Mouse (Mus musculus) stomach, embryonic 14.5 days (tissue): ENCODE results near the gene Depp1. TPM values are rescaled to one million over a fixed set of nuclear protein-coding genes. Genes with fewer than 3 reads are reported as not detected.
A peak's percentile ranks its signal among the peaks of the same experiment; 100 is the strongest.

Experiments
- ATAC-seq: fragments of 200-750 bp; cut with Nextera tagmentation; 2 replicates; pipeline ENCODE4 v1.8.0; 2017; ENCODE audit warnings: low read depth, moderate TSS enrichment; ENCODE audit not compliant: insufficient number of reproducible peaks, insufficient read depth, low FRiP score
- H3K27ac ChIP-seq: fragments of 300-500 bp; sonication (generic); 2 replicates; pipeline ENCODE4 v1.5.1; 2014; ENCODE audit warnings: mild to moderate bottlenecking, low read length, moderate library complexity, mixed read lengths
- H3K27me3 ChIP-seq: fragments of 300-500 bp; sonication (generic); 2 replicates; pipeline ENCODE4 v1.6.1; 2014; ENCODE audit warnings: low read length, control low read depth, mixed read lengths; ENCODE audit not compliant: control insufficient read depth, insufficient read depth
- H3K36me3 ChIP-seq: fragments of 300-500 bp; sonication (generic); 2 replicates; pipeline ENCODE4 v1.6.1; 2014; ENCODE audit warnings: mild to moderate bottlenecking, control low read depth, low read length, moderate library complexity, mixed read lengths; ENCODE audit not compliant: control insufficient read depth, insufficient read depth
- H3K4me1 ChIP-seq: fragments of 300-500 bp; sonication (generic); 2 replicates; pipeline ENCODE4 v1.6.1; 2014; ENCODE audit warnings: low read length, control low read depth, mixed read lengths; ENCODE audit not compliant: control insufficient read depth, insufficient read depth
- H3K4me2 ChIP-seq: fragments of 300-500 bp; sonication (generic); replicated peaks from 2 replicates; pipeline ENCODE4 v1.6.1; 2014; ENCODE audit warnings: low read depth, low read length, control low read depth
- H3K4me3 ChIP-seq: fragments of 300-500 bp; sonication (generic); 2 replicates; pipeline ENCODE4 v1.5.1; 2014; ENCODE audit warnings: low read depth, low read length, control low read depth
- H3K9ac ChIP-seq: fragments of 300-500 bp; sonication (generic); replicated peaks from 2 replicates; pipeline ENCODE4 v1.6.1; 2014; ENCODE audit warnings: low read depth, mild to moderate bottlenecking, control low read depth, low read length, moderate library complexity, mixed read lengths
- H3K9me3 ChIP-seq: fragments of 300-500 bp; sonication (generic); 2 replicates; pipeline ENCODE4 v1.6.1; 2016; ENCODE audit warnings: low read depth, low read length, control low read depth; ENCODE audit not compliant: control insufficient read depth
- WGBS: fragments of 180-500 bp; shearing (Covaris S2); extraction: QIAGEN DNeasy Blood & Tissue Kit; methylation state at CpG from one replicate; pipeline ENCODE4 v1.1.7; 2014; 5-methylcytosine and 5-hydroxymethylcytosine counted together
- polyA plus RNA-seq: library from polyadenylated mRNA; unstranded; fragments of >200 nt; fragmentation: Nextera tagmentation; extraction: Ambion mirVana; gene quantifications from 2 replicates; pipeline ENCODE4 v1.2.1, GENCODE M21; 2014

The Depp1 gene
- polyA plus RNA-seq, 1 experiment from 2014 or later: 33.8 TPM

DNA sequence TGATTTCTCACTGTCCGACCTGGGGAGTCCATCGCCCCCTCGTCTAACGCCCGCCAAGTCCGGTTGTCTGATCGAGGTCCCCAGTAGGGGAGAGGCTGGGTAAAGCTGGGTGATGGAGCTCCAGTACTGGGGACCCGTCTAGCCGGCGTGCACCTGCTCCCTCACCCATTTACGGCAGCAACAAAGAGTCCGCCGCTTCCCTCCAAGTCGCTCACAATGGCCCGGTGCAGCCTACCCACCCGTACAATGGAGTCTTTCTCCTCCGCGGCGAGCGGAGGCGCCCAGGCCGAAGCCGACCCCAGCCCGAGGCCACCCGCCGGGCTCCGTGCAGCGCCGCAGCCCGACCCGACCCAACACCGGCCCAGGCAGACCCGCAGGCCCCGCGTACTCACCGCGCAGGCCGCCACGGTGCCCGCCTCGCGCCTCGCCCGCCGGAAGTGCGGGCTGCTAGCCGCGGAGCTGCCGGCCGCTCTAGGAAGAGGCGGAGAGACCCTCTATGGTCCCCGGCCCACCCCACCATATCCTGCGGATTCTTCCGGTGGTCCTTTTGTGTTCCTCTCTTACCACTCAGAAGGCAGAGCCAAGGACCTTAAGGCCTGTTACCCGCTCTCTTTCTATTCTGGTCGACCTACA, 21.8 kb upstream of the Depp1 start, which contains the start of gene Zfp422:
TSS of gene Zfp422 (minus strand) at position 461 of the 633 bp plus-strand sequence.
- H3K27me3 ChIP-seq: no peaks in the 10 kb centered on the region
- H3K9me3 ChIP-seq: no peaks in the 10 kb centered on the region
- H3K36me3 ChIP-seq: peaks cover 9% of the 10 kb centered on the region
- H3K27ac ChIP-seq: peak within 1 kb of the TSS; percentile 89
- H3K4me3 ChIP-seq: peak within 1 kb of the TSS; percentile 88
- peak within 1 kb of the TSS; percentile 64 for H3K4me2 ChIP-seq
- ATAC-seq: peak; percentile 91
- peak within 1 kb of the TSS; percentile 91 for H3K9ac ChIP-seq
- 0 out of 2 replicates have a peak, but pooled peaks cover 3% of the 10 kb centered on the region for H3K4me1 ChIP-seq
- WGBS: under 1% methylated on average over 56 of the region's 56 CpGs

DNA sequence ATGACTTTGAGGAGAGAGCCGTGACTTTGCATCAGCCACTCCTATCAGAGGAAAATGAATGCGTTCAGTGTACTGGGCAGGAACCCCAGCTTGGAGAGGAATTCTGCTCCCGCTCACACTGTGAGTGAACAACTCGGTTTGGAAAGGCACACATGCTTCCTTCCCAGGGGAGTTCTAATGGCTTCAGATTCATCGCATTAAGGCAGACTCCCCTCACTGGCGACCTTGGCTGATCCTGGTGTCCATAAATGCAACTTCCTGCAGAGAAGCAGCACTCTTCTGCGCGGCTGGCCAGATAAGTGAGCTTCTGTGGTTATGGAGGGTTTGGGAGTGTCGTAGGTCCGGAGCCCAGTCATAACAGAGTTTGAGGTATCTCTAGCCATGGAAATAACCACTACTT, 20.6 kb upstream of the Depp1 start:
- 86% methylated on average over 10 of the region's 10 CpGs for WGBS
- ATAC-seq: no peak

DNA sequence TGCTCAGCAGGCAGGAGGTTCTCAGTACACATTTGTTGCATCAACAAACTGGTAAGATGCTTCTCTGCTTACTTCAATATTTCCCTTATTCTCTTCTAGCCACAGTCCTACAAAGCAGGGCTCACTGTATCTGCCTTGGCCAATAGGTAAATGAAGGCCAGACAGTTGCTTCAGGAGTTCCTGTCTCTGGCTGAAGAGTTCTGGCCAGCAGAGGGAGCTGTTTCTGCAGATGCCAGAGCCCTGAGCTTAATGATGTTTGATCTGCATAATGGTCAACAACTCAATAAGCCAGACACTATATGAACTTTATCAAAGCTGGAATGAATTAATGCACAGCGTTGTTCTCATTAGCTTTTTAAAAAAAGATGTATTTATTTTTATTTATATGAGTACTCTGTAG, 18.3 kb upstream of the Depp1 start:
- H3K4me3 ChIP-seq: no peak overlapping the region
- no peak overlapping the region for H3K9ac ChIP-seq
- no peak overlapping the region for H3K27ac ChIP-seq
- H3K36me3 ChIP-seq: no peaks in the 10 kb centered on the region
- 48% methylated on average over 1 of the region's 1 CpGs for WGBS
- H3K4me1 ChIP-seq: 0 out of 2 replicates have a peak, but pooled peaks cover 3% of the 10 kb centered on the region
- H3K9me3 ChIP-seq: no peaks in the 10 kb centered on the region
- no peaks in the 10 kb centered on the region for H3K27me3 ChIP-seq
- H3K4me2 ChIP-seq: no peak overlapping the region
- no peak for ATAC-seq

More for the DNA sequence above, 20.6 kb upstream of the Depp1 start:
- Histone ChIP-seq H3K27ac (no peak overlapping the region), H3K27me3 (no peaks in the 10 kb centered on the region), H3K4me1 (0 out of 2 replicates have a peak, but pooled peaks cover 3% of the 10 kb centered on the region), H3K9ac (no peak overlapping the region), H3K36me3 (peaks cover 5% of the 10 kb centered on the region), H3K4me3 (no peak overlapping the region), H3K9me3 (no peaks in the 10 kb centered on the region), H3K4me2 (no peak overlapping the region)

DNA sequence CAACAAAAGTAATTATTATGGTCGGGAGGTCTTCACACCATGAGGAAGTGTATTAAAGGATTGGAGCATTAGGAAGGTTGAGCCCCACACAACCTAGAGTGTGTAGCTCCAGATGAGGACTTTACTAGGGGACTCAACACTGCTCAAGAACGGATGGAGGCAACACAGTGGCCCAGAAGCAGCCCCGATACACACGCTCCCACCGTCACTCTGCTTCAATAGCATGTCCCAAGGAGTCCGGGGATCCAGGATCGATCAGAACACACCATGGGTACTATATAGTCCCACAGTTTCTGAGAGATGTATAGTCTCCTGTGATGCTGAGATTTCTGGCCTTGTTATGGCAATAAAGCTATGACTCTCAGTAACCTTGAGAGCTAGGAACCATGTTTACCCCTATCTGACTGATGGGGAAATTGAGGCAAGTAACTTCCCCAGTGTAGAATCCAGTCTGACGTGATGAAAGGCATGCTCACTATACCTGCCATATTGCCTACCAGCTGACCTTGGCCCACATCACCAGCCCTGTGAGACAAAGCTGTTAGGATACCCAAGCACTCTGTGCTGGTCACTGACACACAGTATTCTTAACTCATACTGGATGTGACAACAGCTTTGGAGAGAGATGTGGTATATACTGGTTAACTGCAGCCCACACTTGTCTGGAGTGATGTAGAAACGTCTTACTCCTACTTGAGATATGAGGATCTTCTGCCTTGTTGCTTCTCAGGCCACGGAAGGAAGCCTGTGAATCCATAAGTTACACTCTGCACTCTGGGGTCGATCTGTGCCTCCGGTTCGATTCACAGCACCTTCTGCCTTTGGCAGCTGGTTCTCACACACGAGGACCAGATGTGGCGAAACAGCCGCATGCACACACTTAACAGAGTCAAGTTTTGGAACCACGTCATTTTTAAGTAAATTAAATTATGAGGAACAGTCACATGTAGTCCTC, 16.4 kb upstream of the Depp1 start:
- no peak for ATAC-seq
- Histone ChIP-seq H3K9ac (no peak overlapping the region), H3K4me2 (no peak overlapping the region), H3K27me3 (no peaks in the 10 kb centered on the region), H3K4me1 (0 out of 2 replicates have a peak, but pooled peaks cover 3% of the 10 kb centered on the region), H3K27ac (no peak overlapping the region), H3K36me3 (no peaks in the 10 kb centered on the region), H3K4me3 (no peak overlapping the region), H3K9me3 (no peaks in the 10 kb centered on the region)
- WGBS: 89% methylated on average over 17 of the region's 17 CpGs

DNA sequence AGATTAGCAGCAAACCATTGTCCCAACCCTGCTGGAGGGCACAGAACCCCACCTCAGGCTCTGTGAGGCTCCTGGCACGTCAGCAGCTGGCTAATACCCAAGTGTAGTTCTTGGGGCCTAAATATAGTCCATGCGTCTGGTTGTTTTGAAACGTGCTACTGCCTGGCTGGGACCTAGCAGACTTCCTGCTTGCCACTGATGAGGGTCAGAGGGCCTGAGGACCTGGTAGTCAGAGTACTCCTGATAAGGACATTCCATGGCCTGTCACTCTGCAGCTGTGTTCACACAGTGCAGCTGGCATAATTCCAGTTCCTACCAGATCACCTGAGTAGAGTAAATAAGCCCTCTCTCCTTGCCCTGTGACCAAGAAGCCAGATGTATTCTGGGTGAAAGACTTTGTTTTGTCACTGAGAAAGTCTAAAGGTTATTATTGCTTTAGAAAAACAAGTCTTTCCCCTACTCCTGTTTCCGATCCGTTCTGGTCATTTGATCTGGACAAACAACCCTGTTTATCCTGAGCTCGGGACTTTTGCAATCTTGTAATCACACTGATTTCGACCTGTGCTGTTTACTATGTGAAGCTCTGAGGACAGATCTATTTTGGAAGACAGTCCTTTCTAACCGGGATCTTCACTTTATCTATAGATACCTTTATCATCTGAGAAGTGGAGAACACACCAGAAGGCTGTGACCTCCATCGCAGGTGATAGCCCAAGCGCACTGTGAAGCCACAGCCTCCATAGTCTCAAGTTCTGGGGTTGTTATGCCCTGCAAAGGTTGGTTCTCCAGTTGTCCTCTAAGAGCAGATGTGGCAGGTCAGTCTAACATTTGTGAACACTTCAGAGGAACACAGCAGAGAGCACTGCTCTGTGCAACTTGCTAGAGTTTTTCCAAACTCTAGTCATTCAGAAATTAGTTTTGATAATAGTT, 14.9 kb upstream of the Depp1 start:
- no peaks in the 10 kb centered on the region for H3K4me1 ChIP-seq
- H3K27me3 ChIP-seq: no peaks in the 10 kb centered on the region
- peak overlapping the region; percentile 40; the same call in 1 of the 2 replicates for H3K27ac ChIP-seq
- H3K36me3 ChIP-seq: no peaks in the 10 kb centered on the region
- no peak overlapping the region for H3K9ac ChIP-seq
- peak; percentile 94 for ATAC-seq
- no peak overlapping the region for H3K4me3 ChIP-seq
- no peak overlapping the region for H3K4me2 ChIP-seq
- no peaks in the 10 kb centered on the region for H3K9me3 ChIP-seq
- 43% methylated on average over 10 of the region's 10 CpGs for WGBS

DNA sequence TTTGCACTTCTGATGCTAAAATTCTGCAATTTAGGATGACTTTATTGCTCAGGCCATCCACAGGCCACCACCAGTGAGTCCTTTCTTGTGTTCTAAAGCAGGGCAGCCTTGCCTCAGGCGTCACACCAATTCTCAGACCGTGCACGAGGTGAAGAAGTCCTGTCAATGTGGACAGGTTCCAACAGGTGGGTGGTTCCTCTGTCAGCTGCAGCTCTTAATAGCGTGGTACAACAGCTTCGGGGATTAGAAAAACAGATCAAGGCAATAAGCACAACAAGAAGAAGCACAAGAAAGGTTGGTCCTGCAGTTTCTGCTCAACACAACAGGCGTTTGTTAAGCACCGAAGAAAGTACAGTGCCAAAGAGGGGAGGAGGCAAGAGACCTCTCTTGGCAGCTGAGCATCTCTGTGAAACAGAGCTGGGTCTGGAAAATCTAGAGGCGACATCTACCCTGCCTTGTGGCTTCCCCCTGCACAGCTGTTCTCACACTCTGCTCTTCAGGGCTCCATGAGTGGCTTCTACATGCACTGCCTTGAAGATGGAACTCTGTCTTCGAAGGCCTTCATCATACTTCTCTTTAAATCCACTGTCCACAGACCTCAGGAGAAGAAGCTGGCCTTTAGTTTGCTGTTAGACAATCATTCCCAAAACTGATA, 13.7 kb upstream of the Depp1 start:
- Histone ChIP-seq H3K36me3 (no peaks in the 10 kb centered on the region), H3K9me3 (no peaks in the 10 kb centered on the region), H3K27me3 (no peaks in the 10 kb centered on the region), H3K4me3 (no peak overlapping the region), H3K4me2 (no peak overlapping the region), H3K9ac (0 out of 2 replicates have a peak overlapping the region, but pooled peaks have one; percentile 4), H3K27ac (peak overlapping the region; percentile 0; the same call in 1 of the 2 replicates), H3K4me1 (no peaks in the 10 kb centered on the region)
- no peak for ATAC-seq
- 80% methylated on average over 9 of the region's 9 CpGs for WGBS

DNA sequence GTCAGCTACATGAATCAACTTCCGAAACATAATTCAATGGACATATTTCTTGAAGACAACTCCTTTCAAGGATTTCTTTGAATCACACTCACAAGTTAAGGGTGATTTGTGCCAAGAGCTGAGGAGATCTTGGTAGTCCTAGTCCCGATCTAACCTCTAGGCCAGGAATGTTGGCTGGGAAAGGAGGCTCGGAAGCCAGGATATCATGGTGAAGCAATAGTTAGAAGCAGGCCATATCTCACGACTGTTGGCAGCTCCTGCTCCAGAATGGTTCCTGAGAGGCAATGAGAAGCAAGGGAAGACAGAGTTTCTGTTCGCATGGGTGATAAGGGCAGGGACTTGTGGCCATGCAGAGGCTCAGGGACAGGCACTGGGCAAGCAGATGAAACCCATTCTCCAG, 12.9 kb upstream of the Depp1 start:
- H3K4me1 ChIP-seq: no peaks in the 10 kb centered on the region
- H3K4me3 ChIP-seq: no peak overlapping the region
- H3K9me3 ChIP-seq: no peaks in the 10 kb centered on the region
- no peak for ATAC-seq
- no peaks in the 10 kb centered on the region for H3K36me3 ChIP-seq
- H3K9ac ChIP-seq: no peak overlapping the region
- no peak overlapping the region for H3K4me2 ChIP-seq
- no peak overlapping the region for H3K27ac ChIP-seq
- H3K27me3 ChIP-seq: no peaks in the 10 kb centered on the region
- 94% methylated on average over 5 of the region's 5 CpGs for WGBS
